Mouse (Mus musculus) adrenal gland, postnatal 36 days (tissue): ENCODE data around the gene Crp. TPM values are rescaled to one million over a fixed set of nuclear protein-coding genes. Genes with fewer than 3 reads are reported as not detected.
A peak's percentile ranks its signal among the peaks of the same experiment; 100 is the strongest.

Source experiments
- DNase-seq, 2 experiments: peaks; one replicate each; pipeline ENCODE4 v3.0.0; 2021; ENCODE audit warnings: mixed read lengths in 1 of 2
- total RNA-seq, 2 experiments: library from RNA; stranded (reverse); gene quantifications; 2 replicates each; pipeline ENCODE4 v1.2.3; 2021

Crp gene
- total RNA-seq, 2 experiments from 2014 or later = 0.40 TPM; not detected in 1

- DNase-seq = no peak
Observed at GRCm38 (mm10) chr1:172711962-172712361, 14.1 kb downstream of the Crp start.

GRCm38 (mm10) chr1:172751241-172751640 lies 53.4 kb downstream of the Crp start:
- no peak for DNase-seq

GRCm38 (mm10) chr1:172755151-172755550 lies 57.3 kb downstream of the Crp start:
- no peak for DNase-seq

- no peak for DNase-seq
Observed at GRCm38 (mm10) chr1:172759525-172759924, 61.7 kb downstream of the Crp start.

GRCm38 (mm10) chr1:172779195-172779594 lies 81.3 kb downstream of the Crp start:
- no peak for DNase-seq

GRCm38 (mm10) chr1:172785322-172785721 lies 87.5 kb downstream of the Crp start:
- no peak for DNase-seq

- peak in 1 of 2 experiments; percentile 2 for DNase-seq
Observed at GRCm38 (mm10) chr1:172785886-172786285, 88.0 kb downstream of the Crp start.

GRCm38 (mm10) chr1:172828975-172829374 lies 131.1 kb downstream of the Crp start:
- DNase-seq = no peak

GRCm38 (mm10) chr1:172847044-172847761 lies 149.3 kb downstream of the Crp start:
- no peak for DNase-seq

- DNase-seq = no peak
Observed at GRCm38 (mm10) chr1:172848171-172848570, 150.3 kb downstream of the Crp start.

GRCm38 (mm10) chr1:172875265-172875664 lies 177.4 kb downstream of the Crp start:
- DNase-seq = no peak

- DNase-seq = no peak
Observed at GRCm38 (mm10) chr1:172876675-172877074, 178.8 kb downstream of the Crp start.

Other genes starting within 250 kb of the Crp start
- 1 to 10 TPM; 2.3 to 4.5 TPM for gene Slamf9, start 222.7 kb upstream of the Crp start, total RNA-seq
- 1 to 10 TPM; 1.6 to 1.8 TPM for gene Igsf9, start 216.3 kb upstream of the Crp start, total RNA-seq
- gene Tagln2, start 198.0 kb upstream of the Crp start, total RNA-seq = 10 to 100 TPM; 90.5 to 91.7 TPM
- gene Cfap45, start 177.3 kb upstream of the Crp start, total RNA-seq = under 1 TPM; 0.30 to 0.89 TPM
- gene Vsig8, start 142.1 kb upstream of the Crp start, total RNA-seq = under 1 TPM in 1 of 2 experiments, not detected in 1; 0.16 TPM
- gene Slamf8, start 107.5 kb upstream of the Crp start, total RNA-seq = under 1 TPM; 0.40 to 0.50 TPM
- gene Fcrl6, start 95.5 kb upstream of the Crp start, total RNA-seq = not detected
- 1 to 10 TPM; 7.1 to 7.7 TPM for gene Dusp23, start 65.1 kb upstream of the Crp start, total RNA-seq
- not detected for gene Apcs, start 197.0 kb downstream of the Crp start, total RNA-seq